Mouse (Mus musculus) Patski (cell line): ENCODE results near the gene Myog. TPM values are rescaled to one million over a fixed set of nuclear protein-coding genes. Genes with fewer than 3 reads are reported as not detected.
"Not testable (repeated sequence)": the region's sequence is repeated elsewhere in the genome, so short reads cannot be mapped to it uniquely, and the experiment has no call there.

Experiments used
- ATAC-seq: fragments of 100-300 bp; one replicate; pipeline ENCODE4 v1.8.0; 2021
- CTCF ChIA-PET: fragments of 350-600 bp; sonication (Branson Sonifier 250); formaldehyde crosslinking; loops from one replicate; lab custom pipeline; 2022; ENCODE audit warnings: inconsistent platforms; lab: Charles Lee
- POLR2A ChIA-PET: fragments of 350-600 bp; sonication (Branson Sonifier 250); formaldehyde crosslinking; loops from one replicate; lab custom pipeline; 2022; ENCODE audit warnings: antibody characterized with exemption, inconsistent platforms; lab: Charles Lee
- DNase-seq: peaks from one replicate; pipeline ENCODE4 v3.0.0-alpha.2; 2011; ENCODE audit warnings: low read depth, low spot score
- H3K27me3 ChIP-seq: fragments of 371-371 bp; one replicate; pipeline ENCODE4 v1.5.1; 2021
- CTCF ChIP-seq: fragments of 100-300 bp; IDR thresholded peaks from one replicate; pipeline ENCODE4 v1.5.1; 2021
- in situ Hi-C: fragments of 300-500 bp; cut with MboI; formaldehyde crosslinking; loops from 3 replicates; pipeline ENCODE4 v1.11.1; 2018; ENCODE audit warnings: low pct_unique_long_range_greater_than_20kb, mixed read lengths
- polyA plus RNA-seq: library from polyadenylated mRNA; unstranded; gene quantifications from one replicate; pipeline ENCODE4 v1.2.3, GENCODE M21; 2021

Gene Myog
- not detected for polyA plus RNA-seq

DNA sequence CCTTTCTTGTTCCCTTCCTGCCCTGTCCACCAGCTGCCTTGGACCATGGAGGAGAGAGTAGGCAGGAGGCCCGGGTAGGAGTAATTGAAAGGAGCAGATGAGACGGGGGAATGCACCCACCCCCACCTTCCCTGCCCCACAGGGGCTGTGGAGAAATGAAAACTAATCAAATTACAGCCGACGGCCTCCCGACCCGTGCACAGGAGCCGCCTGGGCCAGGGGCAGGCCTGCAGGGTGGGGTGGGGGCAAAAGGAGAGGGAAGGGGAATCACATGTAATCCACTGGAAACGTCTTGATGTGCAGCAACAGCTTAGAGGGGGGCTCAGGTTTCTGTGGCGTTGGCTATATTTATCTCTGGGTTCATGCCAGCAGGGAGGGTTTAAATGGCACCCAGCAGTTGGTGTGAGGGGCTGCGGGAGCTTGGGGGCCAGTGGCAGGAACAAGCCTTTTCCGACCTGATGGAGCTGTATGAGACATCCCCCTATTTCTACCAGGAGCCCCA lies at the start of gene Myog:
Gene Myog, plus strand, starts transcription at position 392 of the 502 bp plus-strand sequence.
- DNase-seq (no peak), ATAC-seq (no peak)
- H3K27me3 ChIP-seq: no peaks in the 10 kb centered on the region
- in situ Hi-C loops: no loop called here
- ChIA-PET CTCF (no interaction called here), POLR2A (interaction anchor here (0.7 kb wide), 1 partner anchor 72 kb away, joined by 4 read pairs; no protein-coding TSS in a partner anchor)
- TF ChIP-seq CTCF: no peak

DNA sequence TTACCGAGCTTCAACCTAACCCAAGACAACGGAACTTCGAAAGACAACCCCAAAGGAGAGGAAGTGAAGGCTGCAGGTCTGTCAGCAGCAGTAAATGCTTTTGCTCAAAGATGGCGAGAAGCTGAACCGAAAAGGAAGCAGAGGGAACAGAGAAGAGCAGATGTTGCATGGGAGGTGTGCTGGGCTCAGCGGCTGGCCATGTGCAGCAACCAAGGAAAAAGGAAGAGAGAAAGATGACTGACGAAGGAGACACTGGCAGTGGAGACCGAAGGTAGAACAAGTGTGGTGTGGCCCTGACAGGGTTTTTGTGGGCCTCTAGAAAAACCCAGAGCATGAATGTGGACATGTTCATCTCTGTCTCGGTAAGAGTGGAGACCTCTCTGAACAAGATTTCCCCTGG lies 49.1 kb upstream of the Myog start:
- DNase-seq (no peak), ATAC-seq (no peak)
- POLR2A ChIA-PET: no interaction called here
- in situ Hi-C loops: loop anchor here (5.0 kb wide), 1 partner anchor 88 kb away; no protein-coding TSS in a partner anchor
- CTCF ChIA-PET: no interaction called here
- no peak for TF ChIP-seq CTCF
- H3K27me3 ChIP-seq: no peaks in the 10 kb centered on the region

DNA sequence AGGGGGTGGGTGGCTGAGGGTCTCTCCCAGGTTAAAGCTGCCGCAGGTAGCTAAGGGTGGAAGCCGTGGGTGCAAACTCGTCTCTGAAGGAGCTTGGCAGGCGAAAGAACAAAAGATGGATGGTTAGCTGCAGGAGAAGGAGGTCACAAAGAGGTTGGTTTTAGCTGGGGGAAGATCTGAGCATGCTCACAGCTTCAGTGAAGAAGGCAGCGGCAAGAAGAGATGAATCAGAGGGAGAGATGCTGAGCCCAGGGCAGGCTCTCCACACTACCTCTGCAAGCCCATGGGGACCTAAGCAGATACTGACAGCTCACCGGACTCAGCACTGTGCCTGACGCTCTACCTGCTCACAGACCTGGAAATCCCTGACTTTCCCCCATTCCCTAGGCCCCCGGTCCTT lies 48.5 kb upstream of the Myog start:
- CTCF ChIA-PET: no interaction called here
- H3K27me3 ChIP-seq: no peaks in the 10 kb centered on the region
- in situ Hi-C loops: loop anchor here (5.0 kb wide), 1 partner anchor 89 kb away; no protein-coding TSS in a partner anchor
- no peak for TF ChIP-seq CTCF
- no peak for ATAC-seq
- POLR2A ChIA-PET: no interaction called here
- no peak for DNase-seq

DNA sequence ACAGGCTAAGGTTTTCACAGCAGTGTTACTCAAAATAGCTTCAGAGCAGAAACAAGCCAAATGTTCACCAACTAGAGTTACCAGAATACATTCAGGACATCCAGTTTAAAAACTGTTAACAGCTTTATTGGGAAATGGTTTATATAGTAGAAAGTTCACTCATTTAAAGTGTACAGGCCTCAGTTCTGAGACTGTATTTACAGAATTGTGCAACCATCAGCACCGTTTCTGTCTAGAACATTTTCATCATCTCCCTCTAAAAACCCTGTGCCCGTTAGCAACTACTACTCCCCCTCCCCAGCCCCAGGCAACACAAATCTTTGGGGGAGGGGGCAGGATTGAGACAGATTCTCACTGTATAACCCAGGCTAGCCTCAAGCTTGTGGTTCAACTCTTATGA lies 47.5 kb upstream of the Myog start:
- in situ Hi-C loops: loop anchor here (5.0 kb wide), 1 partner anchor 90 kb away; no protein-coding TSS in a partner anchor
- DNase-seq (no peak), ATAC-seq (no peak)
- no peaks in the 10 kb centered on the region for H3K27me3 ChIP-seq
- POLR2A ChIA-PET: no interaction called here
- CTCF ChIA-PET: no interaction called here
- no peak for TF ChIP-seq CTCF

DNA sequence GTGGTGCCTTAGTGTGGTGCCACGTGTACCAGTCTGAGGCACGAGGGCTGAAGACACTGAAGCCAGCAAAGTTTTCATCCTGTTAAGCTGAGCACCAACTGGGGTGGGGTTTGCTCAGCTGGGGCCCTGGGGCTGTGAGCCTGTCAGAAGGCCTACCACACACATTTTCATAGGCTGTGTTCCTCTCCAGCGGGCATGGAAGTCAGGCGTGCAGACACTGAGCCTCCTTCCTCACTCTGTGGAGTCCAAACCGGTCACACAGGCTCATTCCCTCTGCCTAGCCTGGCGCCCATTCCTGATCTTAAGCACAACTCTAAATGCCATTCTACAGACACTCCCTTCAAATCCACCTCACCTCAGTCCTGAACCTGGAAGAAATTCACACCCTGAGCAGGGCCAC lies 46.3 kb upstream of the Myog start:
- POLR2A ChIA-PET: interaction anchor here (1.0 kb wide), 1 partner anchor 143 kb away, joined by 3 read pairs; no protein-coding TSS in a partner anchor
- DNase-seq (no peak), ATAC-seq (no peak)
- TF ChIP-seq CTCF: no peak
- CTCF ChIA-PET: interaction anchor here (1.1 to 2.7 kb wide), 7 partner anchors 32 to 123 kb away, joined by 3 to 7 read pairs (median 5); no protein-coding TSS in a partner anchor
- in situ Hi-C loops: loop anchor here (5.0 kb wide), 1 partner anchor 91 kb away; no protein-coding TSS in a partner anchor
- no peaks in the 10 kb centered on the region for H3K27me3 ChIP-seq

DNA sequence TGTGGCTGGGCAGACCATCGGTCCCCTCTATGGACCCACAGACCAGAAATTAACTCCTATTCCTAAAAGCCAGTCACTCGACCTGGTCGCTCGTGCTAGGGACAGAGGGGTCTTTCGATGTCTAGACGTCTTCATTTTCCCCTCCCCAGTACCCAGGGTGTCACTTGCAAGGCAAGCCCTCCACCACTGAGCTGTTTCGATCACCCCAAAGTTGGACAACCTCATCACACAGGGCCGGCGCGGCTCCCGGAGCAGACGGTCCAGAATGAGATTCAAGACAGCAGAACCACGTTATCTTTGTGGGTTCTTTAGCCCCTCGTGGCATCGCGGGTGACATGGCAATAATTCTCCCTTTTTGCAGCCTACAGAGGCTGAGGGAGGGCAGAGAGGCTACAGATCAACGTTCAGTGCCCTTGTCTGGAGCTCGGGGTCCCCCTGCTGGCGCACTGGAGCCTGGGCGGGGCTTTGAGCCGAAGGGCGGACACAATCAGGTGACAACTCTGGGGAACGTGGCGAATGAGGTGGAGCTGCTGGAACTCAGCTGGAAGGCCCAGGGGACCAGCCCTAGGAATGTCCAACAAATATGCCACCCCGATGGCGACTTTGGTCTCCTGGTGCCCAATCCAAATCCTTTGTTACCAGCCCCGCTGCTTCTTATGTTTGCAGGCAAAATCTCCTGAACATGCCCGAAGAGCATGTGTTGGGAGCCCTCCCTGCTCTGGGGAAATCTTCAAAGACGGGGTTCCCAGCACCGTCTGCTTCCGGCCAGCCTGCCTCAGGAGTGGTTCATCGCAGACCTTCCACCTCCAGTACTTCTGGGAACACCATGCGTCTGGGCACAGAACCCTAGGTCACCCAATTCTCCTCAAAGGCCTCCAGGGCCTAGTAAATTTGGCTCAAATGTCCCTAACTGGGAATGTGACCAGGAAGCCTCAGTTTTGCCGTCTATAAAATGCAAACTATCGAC lies 45.6 kb upstream of the Myog start:
- POLR2A ChIA-PET: interaction anchor here (1.0 kb wide), 1 partner anchor 144 kb away, joined by 3 read pairs; no protein-coding TSS in a partner anchor
- no peaks in the 10 kb centered on the region for H3K27me3 ChIP-seq
- DNase-seq (no peak), ATAC-seq (peak; percentile 65)
- TF ChIP-seq CTCF: no peak
- CTCF ChIA-PET: interaction anchor here (0.7 to 2.7 kb wide), 12 partner anchors 33 to 124 kb away, joined by 3 to 7 read pairs (median 4); partner anchors contain the start of gene Ppfia4
- in situ Hi-C loops: loop anchor here (5.0 kb wide), 1 partner anchor 92 kb away; no protein-coding TSS in a partner anchor

DNA sequence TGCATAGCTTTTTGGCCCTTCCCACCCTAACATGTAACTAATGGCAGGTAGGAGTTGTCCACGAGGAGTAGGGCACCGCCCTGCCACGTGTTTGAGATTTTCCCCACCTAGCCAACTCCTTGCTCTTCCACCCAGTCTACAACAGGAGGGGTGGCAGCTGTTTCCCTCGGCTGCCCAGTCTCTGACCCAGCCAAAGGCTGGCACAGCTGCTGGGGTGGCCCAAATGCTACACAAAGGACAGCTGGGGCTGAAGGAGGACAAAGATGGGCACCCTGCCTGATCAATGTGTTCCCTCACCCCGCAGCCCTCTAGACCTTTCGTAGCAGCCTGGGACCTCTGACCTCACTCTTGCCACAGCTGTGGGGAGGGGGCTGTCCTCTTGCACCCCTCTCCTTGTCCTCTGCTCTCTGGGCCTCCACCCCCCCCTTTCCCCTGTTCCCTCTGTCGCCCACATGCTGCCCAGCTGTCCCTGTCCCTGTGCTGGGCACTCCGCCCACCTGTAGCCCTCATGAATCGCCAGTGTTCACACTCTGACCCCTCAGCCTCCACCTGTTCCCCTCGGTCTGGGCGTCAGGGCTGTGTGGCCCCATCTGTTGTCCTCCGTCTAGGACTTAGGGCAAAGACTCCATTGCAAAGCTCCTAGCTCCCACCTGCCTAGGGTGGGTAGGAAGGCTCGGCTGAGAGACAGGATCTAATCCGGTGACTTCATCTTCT lies 44.6 kb upstream of the Myog start:
- ATAC-seq (no peak), DNase-seq (no peak)
- H3K27me3 ChIP-seq: no peaks in the 10 kb centered on the region
- CTCF ChIA-PET: interaction anchor here (0.7 to 2.7 kb wide), 7 partner anchors 34 to 94 kb away, joined by 3 to 7 read pairs (median 6); partner anchors contain the start of gene Ppfia4
- in situ Hi-C loops: no loop called here
- no peak for TF ChIP-seq CTCF
- POLR2A ChIA-PET: no interaction called here

DNA sequence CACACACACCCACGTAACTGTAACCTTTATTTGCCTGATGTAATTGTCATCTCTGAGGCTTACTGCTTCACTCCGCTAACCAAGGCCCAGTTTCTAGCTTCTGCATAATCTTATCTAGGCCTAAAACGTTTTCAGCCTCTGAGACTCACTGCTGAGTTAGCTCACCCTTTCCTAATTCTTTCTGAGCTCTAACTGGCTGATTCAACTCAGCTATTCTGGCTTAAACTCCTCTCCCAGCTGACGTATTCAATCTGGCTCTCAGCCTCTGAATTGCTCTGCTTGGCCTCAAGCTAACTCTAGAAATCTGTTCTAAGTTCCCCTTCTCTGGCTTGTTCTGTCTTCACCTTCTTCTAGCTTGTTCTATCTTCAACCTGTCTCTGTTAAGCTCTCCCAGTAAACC lies 43.2 kb upstream of the Myog start:
- DNase-seq: no peak
- CTCF ChIA-PET: interaction anchor here (0.9 kb wide), 2 partner anchors 13 to 126 kb away, joined by 3 read pairs; no protein-coding TSS in a partner anchor
- in situ Hi-C loops: no loop called here

DNA sequence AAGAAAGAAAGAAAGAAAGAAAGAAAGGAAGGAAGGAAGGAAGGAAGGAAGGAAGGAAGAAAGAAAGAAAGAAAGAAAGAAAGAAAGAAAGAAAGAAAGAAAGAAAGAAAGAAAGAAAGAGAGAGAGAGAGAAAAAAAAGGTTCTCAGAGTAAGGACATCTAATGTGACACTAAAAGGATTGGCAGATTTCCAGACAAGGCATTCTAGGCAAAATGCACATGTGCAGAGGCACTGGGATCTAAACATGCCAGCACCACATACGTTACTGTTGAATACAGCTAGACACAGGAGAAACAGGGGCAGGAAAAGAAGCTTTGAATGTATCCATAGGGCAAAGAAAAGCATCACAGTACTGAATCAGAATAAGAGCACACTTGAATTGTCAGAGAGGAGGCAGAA lies 40.1 kb upstream of the Myog start:
- DNase-seq, H3K27me3 ChIP-seq, CTCF ChIA-PET, ATAC-seq, POLR2A ChIA-PET: not testable (repeated sequence)
- in situ Hi-C loops: loop anchor here (5.0 kb wide), 1 partner anchor 68 kb away; no protein-coding TSS in a partner anchor

More for the DNA sequence above, 43.2 kb upstream of the Myog start:
- no peaks in the 10 kb centered on the region for H3K27me3 ChIP-seq
- no peak for TF ChIP-seq CTCF
- POLR2A ChIA-PET: no interaction called here
- ATAC-seq: no peak

DNA sequence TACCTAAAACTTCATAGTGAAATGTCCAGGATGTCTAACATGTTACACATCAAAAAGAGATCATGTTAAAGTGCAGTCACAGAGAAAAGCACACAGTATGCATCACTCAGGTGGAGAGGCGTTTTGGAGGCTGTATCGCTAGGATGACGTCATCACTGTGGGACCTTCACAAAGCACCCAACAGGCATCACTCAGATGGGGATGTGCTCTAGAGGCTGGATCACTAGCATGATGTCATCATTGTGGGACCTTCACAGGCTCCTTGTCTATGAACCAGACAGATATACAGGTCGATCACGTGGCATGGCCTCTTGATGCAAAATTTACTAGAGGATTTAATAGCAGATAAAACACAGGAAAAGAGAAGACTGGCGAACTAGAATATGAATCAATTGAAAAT lies 25.4 kb upstream of the Myog start:
- ChIA-PET POLR2A (interaction anchor here (0.6 kb wide), 1 partner anchor 217 kb away, joined by 3 read pairs; no protein-coding TSS in a partner anchor), CTCF (interaction anchor here (0.9 kb wide), 1 partner anchor 29 kb away, joined by 3 read pairs; no protein-coding TSS in a partner anchor)
- ATAC-seq: no peak
- no peak for TF ChIP-seq CTCF
- DNase-seq: no peak
- no peaks in the 10 kb centered on the region for H3K27me3 ChIP-seq
- in situ Hi-C loops: no loop called here
